Mouse (Mus musculus): Measurements from ENCODE around the gene Atl2.
A peak's percentile ranks its signal among the peaks of the same experiment; 100 is the strongest.

Atl2 gene

DNA sequence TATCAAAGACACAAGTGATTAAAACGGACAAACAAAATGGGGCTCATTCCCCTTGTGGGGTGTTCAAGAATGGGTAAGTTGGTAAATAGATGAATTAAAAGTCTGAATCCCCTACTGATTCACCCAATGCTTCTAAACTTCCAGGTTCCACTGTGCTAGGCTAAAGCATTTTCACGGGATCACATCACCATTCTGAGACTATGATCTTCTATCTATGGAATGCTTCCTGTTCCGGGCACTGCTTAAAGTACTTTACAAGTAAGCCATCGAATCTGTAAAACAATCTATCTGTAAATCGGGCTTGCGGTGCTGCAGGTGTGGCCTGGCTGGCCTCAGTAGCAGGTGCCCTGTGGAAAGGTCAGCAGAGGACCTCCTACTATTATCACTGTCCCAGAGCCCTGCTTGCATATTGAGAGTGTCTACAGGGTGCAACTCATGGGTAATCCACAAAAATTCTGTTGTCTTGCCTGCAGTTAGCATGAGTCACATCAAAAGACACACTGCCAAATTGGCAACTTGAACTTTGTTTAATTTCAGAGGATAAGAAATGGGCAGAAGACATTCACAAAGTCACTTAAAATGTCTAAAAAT lies 2.3 kb upstream of the Atl2 start:
- no peak for DNase-seq (ENCODE audit: low spot score in 2 of 2)

DNA sequence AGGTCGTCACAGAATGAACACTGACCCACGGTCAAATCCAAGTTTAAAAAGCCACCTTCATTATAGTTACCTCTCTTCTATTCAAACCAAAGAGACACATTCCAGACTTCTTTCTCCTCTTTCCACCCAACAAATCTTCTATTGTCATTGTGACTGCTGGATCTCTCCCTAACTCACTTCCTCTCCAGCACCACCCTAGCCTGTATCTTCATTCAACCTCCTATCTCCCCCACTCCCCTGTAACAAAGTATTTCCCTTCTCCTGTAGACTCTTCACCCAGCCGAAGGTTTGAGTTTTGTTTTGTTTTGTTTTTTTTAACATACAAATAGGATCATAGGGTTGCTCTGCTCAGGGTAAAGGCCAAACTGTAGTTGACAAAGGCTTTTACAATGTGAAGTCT lies 1.7 kb upstream of the Atl2 start:
- no peak for DNase-seq (ENCODE audit: low spot score in 2 of 2)

DNA sequence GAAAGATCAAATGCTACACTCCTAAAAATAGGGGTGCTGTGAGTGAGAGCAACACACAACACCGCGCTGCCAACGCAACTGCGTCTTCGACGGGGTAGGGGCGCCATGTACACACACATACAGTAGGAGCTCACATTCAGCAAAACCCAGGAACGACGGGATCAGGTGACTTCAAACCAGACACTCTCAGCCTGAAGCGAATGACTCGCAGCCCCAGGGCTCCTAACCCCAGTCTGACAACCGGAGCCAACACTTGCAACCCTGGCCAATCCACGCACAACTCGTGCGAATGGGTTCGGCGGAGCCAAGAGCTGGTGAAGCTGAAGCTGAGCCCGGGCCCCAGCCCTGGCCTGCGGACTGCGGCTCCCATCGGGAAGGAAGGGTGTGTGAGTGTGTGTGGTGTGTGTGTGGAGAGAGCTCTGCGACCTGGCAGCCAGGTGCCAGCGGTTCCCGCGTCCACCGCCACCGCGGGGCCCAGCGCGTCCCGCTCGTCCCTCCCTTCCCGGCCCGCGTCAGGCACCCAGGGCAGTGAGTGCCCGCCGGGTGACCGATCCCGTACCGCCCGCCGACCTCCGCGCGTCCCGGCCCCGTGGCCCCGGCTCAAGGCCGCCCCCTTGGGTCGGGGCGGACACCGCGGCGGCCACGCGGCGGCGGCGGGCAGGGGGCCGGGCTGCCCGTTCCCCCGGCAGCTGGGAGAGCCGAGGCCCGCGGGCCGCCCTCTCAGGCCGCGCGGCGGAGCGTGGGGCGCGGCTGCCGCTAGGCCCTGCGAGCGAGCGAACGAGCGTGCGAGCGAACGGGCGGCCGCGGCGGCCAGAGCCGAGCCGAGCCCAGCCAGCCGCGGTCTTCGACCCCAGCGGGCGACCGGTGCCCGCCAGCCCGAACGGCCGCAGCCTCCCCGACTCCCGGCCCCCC lies 696 bp downstream of the Atl2 start:
- DNase-seq (ENCODE audit: low spot score in 2 of 2) = peak; percentile 60 to 83

DNA sequence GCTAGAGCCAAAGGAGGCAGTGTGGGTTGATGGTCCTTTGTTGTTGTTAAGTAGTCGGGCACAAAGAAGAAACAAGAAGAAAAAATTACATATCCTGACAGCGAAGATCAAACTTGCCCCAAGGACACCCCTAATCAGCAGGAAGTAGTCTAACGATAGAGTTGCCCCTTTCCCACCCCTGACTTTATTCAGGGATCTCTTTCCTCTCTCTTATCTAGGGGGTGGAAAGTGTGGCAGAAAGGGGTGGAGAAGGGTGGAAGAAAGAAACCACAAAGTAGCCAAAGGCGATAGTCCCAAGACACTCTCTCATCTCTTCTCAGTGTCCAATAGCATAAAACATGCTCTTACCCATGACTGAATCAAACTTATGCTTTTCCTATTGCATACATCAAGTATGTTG lies 1.9 kb downstream of the Atl2 start:
- no peak for DNase-seq (ENCODE audit: low spot score in 2 of 2)

DNA sequence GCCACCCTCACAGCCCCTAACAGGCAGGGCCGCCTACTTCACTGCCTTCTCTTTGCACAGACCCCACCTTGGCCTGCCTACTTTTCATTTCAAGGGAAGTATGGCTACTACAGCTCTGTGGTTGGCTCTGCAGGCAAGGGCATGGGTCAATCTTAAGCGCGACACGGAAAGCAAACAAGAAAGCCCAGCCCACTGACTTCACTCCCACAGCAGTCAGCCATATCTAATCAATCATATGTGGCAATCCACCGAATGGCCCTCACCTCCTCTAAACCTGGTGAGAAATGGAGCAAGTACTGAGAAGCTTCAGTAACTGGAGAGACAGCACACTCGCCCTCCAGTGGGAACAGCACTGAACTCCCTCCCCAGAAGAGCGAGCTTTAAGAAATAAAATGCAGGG lies 4.0 kb downstream of the Atl2 start:
- no peak for DNase-seq (ENCODE audit: low spot score in 2 of 2)

DNA sequence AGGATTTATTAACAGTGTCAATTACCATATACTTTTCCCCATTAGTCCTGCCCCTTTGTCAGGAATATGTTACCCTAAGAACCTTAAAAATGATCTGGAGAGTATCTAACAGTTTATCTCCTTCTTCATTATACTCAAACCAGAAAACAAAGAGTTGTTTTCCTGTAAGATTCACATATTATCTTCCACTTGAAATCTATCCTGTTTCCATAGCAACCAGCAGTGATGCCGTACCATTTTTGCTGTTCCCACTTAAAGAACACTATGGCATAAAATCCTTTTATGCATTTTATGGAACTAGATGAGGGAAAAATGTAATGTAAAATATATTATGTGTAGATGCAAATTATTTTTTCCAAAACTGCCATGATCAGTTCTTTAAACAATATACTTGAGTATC lies 8.0 kb downstream of the Atl2 start:
- DNase-seq (ENCODE audit: low spot score in 2 of 2) = no peak

DNA sequence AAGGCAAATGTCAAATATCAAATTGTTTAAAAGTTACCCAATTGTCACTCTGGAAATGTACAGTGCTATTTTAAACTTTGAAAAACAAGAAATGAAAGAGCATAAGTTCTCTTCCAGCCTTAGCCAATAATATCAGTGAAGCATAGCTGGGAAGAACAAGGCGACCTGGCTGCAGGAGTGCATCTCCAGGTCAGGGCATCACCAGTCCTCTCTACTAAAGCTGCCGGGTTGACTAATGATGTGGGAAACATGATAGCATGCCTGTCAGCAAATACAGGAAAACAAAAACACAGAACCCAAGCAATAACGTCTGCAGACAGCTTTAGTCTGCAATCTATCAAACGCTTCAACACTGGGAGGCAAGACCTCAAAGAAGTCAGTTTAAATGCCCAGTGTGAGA lies 12.7 kb downstream of the Atl2 start:
- DNase-seq (ENCODE audit: low spot score in 2 of 2) = no peak

DNA sequence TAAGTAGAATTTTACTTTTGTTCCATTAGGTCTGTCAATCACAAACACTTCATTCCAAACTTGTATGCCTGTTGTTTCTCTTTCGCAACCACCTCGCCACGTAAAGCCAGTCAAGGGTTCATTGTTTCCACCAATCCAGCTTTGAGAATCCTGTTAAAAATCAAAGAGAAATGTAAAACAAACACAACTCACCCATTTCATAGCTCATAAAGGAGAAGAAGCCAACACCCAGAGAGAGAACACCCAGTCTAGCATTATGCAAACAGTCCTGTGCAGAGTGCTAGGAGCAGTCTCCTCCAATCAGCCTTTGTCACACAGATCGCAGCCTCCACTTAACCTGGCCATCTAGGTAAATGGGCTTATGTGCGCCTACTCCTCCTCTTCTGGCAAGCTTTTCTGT lies 30.9 kb downstream of the Atl2 start:
- no peak for DNase-seq (ENCODE audit: low spot score in 2 of 2)

DNA sequence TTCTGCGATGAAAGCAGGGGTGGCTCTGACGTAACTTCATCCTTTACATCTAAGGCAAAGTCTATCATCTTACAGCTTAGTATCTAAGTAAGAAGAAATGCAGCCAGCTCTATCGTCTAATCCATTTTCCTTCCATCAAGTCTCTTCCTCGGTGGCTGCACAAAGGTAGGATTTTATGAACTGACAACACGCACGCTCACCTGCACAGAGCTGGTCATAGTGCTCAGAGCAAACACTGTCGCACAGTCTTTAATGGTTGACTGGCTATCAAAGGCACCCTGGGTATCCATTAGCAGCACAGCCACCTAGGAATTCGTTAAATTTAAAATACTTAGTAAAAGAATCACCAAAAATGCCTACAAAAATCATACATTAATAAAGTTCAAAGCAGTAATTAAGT lies 31.4 kb downstream of the Atl2 start:
- DNase-seq (ENCODE audit: low spot score in 2 of 2) = no peak

DNA sequence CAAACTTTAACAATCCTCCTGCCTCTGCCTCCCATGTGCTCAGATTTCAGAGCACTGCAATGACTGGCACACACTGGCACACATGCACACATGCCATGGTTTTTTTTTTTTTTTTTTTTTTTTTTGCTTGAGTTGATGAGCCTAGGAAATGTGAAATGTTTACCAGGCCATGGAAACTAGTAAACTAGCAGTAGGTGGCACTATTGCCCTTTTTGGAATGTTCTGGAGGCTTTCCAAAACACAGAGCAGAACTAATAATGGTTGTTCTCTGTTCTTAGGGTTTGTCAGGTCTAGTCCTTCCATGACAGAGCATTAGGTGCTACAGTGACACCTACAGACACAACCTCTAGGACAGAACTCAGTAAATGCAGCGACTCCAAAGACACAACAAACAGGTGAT lies 33.9 kb downstream of the Atl2 start:
- peak in 1 of 2 experiments; percentile 38 for DNase-seq (ENCODE audit: low spot score in 2 of 2)

DNA sequence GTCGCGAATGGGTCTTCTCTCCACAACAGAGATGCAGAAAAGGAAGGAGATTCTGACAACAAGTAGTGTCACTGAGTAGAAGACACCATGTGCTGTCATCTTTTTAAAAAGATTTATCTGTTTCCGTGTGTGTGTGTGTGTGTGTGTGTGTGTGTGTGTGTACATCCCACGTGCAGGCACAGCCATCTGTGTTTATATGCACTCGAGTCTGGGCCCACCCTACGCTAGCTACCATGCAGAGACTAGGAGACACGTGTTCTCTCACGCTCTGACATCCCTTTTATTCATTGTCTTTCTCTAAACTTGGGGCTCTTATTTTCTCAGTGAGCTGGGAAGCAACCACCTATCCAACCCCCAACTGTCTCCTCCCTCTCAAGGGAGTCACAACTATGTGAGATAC lies 40.4 kb downstream of the Atl2 start:
- no peak for DNase-seq (ENCODE audit: low spot score in 2 of 2)

DNA sequence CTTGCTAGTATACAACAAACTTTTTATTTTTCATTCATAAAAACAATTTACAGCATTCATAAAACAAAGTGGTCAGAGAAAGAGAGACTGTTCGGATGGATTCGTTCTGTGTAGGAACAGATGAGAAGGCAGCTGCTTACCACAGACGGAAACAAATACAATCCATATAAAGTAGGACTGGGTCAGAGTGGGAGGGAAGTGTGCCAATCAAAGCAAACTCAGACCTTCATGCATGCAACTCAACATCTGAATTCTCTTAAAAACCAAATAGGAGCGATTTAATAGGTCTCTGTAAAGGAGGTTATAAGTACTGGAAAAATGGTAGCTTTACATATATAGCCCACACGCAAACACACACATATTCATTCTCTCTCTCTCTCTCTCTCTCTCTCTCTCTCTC lies 47.5 kb downstream of the Atl2 start:
- no peak for DNase-seq (ENCODE audit: low spot score in 2 of 2)

DNA sequence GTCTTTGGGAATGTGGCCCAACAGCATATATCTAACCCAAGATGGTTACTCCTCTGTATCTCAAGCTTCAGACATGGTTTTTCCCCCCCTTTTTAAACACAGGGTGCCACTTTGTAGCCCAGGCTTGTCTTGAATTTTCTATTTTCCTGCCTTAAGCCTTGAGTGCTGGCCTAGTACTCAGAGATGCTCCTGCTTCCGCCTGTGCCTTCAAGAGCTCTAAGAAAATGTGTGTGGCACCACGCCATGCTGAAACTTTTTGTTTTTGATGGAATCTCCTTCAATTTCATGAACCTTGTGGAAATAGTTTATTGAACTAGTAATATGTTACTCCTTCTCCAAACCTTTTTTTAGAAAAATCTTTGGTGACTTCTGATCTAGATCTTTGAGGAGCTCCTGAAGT lies 49.7 kb downstream of the Atl2 start:
- DNase-seq (ENCODE audit: low spot score in 2 of 2) = no peak

DNA sequence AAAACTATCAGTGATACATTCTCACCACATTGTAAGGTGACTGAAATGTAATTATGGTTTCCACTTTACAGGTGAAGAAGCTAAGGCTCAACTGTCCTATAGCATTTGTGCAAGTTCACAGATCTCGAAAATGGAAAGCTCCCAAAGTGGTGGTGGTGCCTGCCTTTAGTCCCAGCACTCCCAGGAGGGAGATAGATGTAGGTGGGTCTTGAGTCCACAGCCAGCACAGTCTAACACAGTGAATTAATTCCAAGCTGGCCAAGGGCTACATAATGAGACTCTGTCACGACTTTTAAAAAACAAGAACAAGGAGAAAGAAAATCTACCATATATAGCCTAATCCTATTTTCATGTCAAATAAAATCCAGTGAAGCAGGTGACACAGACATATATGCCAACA lies 50.2 kb downstream of the Atl2 start:
- no peak for DNase-seq (ENCODE audit: low spot score in 2 of 2)

DNA sequence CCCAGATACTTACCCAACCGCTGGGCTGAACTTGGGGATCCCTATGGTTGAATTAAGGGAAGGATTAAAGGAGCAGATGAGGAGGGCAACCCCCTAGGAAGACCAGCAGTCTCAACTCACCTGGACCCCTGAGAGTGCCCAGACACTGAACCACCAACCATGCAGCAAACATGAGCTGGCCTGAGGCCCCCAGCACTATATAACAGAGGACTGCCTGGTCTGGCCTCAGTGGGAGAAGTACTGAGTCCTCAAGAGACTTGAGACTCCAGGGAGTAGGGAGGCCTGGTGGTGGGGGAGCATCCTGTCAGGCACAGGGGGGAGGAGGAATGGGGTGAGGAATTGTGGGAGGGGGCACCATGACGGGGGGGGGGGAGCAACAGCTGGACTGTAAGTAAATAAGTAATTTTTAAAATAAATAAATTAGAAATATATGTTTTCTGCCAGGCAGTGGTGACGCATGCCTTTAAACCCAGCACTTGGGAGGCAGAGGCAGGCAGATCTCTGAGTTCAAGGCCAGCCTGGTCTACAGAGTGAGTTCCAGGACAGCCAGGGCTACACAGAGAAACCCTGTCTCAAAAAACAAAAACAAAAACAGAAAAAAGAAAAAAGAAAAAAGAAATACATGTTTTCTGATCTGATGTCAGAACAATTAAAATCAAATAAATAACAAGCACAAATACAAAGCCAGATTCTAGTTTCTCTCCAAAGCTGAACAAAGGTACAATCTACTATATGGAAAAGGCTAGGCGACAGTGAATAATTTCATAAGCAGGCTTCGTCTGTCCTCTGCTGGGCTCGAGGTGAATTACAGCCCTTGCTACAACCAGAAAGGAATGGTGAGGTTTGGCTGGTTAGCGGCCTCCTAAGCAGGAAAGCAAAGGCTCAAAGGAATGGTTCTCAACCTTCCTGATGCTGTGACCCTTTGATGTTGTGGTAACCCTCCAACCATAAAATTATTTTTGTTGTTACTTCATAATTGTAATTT lies 55.4 kb downstream of the Atl2 start:
- peak in 1 of 2 experiments; percentile 22 for DNase-seq (ENCODE audit: low spot score in 2 of 2)

DNA sequence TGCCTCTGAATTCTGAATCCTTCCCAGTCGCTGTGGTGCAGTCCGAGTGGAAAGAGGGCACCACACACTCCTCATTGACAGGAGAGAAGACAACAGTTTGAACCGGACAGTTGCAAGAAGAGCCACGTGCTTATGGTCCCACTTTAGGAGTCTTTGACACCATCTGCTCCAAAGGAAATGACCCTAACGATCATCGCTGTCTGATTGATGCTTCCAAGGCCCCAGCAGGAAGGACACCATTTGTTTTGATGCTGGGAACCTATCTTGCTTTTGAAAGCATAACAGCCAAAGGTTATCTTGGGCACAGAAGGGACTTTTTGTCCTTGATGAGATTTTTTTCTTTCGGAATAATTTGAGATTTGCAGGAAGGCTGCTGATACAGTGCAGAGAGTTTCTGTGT lies 58.9 kb downstream of the Atl2 start:
- no peak for DNase-seq (ENCODE audit: low spot score in 2 of 2)

DNA sequence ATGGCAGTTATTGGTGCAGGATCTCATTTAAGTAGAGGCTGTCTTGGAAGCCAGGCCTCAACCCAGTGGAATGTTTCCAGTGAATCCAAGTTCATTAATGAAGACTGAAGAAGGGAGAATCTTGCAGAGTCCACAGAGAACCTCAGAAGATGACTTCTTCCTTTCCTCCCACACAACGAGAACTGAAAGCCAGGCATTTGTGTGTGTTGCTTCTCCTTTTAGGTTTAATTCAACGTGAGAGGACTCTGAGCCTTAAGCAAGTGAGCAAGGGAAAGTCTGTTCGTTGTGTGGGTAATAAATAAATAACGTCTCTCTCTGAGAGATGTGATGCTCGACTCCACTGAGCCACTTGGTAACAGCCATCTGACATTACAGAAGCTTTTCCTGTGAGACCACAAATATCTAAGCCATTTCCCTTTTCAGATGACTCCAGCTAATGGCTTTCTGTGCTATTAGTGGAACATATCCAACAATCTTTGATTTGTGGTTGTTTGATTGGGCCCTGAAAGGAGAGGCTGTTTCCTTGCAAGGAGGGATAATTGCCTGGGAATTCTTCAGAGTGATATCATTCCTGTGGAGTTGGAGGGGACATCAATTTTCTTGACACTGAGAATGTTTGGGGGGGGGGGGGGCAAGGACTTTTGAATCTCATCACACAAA lies 60.1 kb downstream of the Atl2 start:
- no peak for DNase-seq (ENCODE audit: low spot score in 2 of 2)

DNA sequence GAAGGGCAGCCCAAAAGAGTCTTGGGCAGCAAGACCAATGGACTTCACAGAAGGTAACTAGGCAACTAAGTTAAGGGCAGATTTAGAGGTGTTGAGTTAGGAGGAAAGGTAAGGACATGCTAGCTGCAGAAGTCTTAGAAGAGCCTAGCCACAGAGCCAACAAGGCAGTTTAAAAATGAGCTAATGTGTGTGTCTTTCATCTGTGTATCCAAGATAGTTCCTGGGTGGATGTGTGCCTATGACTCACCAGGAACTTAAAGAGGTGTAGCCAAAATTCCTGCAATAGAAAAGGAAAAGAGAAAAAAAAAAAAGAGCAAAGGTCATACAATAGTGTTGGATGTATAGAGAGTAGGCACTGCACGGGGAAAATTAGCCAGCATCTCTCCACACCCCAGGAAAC lies 63.6 kb downstream of the Atl2 start:
- DNase-seq (ENCODE audit: low spot score in 2 of 2) = no peak

DNA sequence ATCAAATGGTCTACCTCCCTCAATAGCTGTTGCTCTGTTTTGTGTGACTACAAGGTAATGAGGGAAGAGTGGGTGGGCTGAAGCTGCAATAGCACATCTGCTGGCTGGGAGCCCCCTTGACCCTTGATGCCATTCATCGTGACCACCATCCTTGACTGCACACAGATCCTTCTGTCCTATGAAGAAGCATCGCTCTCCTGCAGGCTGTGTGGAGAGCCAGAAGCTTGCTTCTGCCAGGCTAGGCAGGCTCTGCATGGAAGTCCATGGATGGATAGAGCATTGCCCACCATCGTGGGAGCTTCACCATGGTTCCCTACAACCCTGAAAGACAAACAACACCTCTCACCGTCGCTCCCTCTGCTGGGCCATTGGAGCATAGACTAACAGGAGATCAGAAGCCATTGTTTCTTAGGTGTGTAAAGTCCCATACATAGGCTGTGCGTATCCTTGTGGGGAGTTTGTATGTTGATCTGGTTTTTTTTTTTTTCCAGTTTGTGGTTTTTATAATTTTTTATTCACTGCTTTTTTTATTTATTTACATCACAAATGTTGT lies 69.4 kb downstream of the Atl2 start:
- no peak for DNase-seq (ENCODE audit: low spot score in 2 of 2)

DNA sequence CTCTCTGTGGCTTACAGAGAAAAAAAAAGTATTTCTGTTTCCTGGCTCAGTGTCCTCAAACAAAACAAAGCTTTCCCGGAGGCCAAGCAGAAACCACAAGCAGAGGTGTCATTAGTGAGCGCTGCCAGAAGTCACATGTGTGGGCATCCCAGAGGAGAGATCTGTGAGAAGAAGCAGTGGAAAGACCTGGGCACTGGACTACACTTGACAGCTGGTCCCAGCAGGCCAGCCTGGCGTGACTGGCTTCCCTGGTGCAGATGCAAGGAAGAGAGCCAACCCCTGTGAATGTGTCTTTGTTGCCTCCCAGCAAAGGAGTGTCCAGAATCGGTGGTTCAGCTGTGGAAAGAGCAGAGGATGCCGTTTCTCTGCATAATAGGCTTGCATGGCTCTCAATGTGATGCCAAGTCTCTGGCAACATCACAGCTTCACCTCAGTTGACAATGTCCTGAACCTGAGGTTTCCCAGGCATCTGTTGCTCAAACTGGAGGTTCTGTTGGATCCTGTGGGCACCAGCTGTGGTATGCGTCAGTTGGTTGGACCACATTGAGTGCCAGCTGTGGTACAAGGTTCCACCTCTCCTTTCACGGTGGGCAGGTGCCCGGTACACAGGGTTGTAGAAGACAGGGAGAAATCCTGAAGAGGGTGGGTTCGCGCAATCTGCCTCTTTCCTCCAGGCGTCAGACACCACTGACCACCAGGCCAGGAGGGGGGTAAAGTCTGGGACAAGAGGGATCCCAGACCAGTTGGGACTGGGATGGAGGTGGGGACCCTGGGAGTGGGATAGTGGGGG lies 70.5 kb downstream of the Atl2 start:
- no peak for DNase-seq (ENCODE audit: low spot score in 2 of 2)

DNA sequence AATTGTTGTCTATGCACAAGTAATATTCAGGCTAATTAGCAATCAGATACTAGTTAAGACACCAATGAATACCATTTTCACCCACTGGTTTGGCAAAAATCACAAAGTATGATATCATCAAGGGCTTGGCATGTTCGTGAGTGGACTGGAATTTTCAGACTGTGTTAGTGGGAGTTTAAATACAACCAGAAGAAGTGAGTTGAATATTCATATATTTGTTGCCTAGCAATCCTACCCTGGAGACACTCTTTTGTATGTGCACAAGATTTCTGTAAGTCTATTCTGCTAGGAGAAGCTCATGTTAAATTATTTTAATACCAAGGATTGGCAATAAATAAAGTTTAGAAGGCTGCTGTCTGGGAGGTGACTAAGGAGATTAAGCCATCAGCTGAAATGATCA lies 71.5 kb downstream of the Atl2 start:
- no peak for DNase-seq (ENCODE audit: low spot score in 2 of 2)

Measured in spleen, postnatal 4 days (tissue).